Mouse (Mus musculus) hindbrain, embryonic 13.5 days (tissue): ENCODE results near the gene Efnb2. TPM values are rescaled to one million over a fixed set of nuclear protein-coding genes. Genes with fewer than 3 reads are reported as not detected.
A peak's percentile ranks its signal among the peaks of the same experiment; 100 is the strongest.

Experiments used
- ATAC-seq: fragments of 200-750 bp; cut with Nextera tagmentation; 2 replicates; pipeline ENCODE4 v1.8.0; 2017; ENCODE audit warnings: moderate TSS enrichment; ENCODE audit not compliant: low FRiP score
- H3K27ac ChIP-seq: fragments of 300-500 bp; sonication (generic); 2 replicates; pipeline ENCODE4 v1.5.1; 2015; ENCODE audit warnings: inconsistent platforms, mild to moderate bottlenecking, moderate library complexity
- H3K27me3 ChIP-seq: fragments of 300-500 bp; sonication (generic); 2 replicates; pipeline ENCODE4 v1.6.1; 2015; ENCODE audit warnings: mild to moderate bottlenecking, inconsistent platforms
- H3K36me3 ChIP-seq: fragments of 300-500 bp; sonication (generic); 2 replicates; pipeline ENCODE4 v1.6.1; 2015; ENCODE audit warnings: mild to moderate bottlenecking, inconsistent platforms
- H3K4me1 ChIP-seq: fragments of 300-500 bp; sonication (generic); replicated peaks from 2 replicates; pipeline ENCODE4 v1.6.1; 2015; ENCODE audit warnings: inconsistent platforms
- H3K4me2 ChIP-seq: fragments of 300-500 bp; sonication (generic); 2 replicates; pipeline ENCODE4 v1.6.1; 2015; ENCODE audit warnings: inconsistent platforms, mild to moderate bottlenecking, moderate library complexity
- H3K4me3 ChIP-seq: fragments of 300-500 bp; sonication (generic); 2 replicates; pipeline ENCODE4 v1.5.1; 2015; ENCODE audit warnings: mild to moderate bottlenecking, inconsistent platforms
- H3K9ac ChIP-seq: fragments of 300-500 bp; sonication (generic); 2 replicates; pipeline ENCODE4 v1.6.1; 2015; ENCODE audit warnings: mild to moderate bottlenecking, inconsistent platforms
- H3K9me3 ChIP-seq: fragments of 300-500 bp; sonication (generic); 2 replicates; pipeline ENCODE4 v1.6.1; 2016; ENCODE audit warnings: inconsistent platforms
- whole genome bisulfite sequencing: fragments of 180-500 bp; shearing (Covaris S2); methylation state at CpG from one replicate; pipeline ENCODE4 v1.1.7; 2015; 5-methylcytosine and 5-hydroxymethylcytosine counted together
- polyA plus RNA-seq: library from polyadenylated mRNA; unstranded; fragments of >200 nt; fragmentation: Nextera tagmentation; extraction: Ambion mirVana; gene quantifications from 2 replicates; pipeline ENCODE4 v1.2.1, GENCODE M21; 2015

The Efnb2 gene
- polyA plus RNA-seq, 1 experiment from 2014 or later: 26.1 TPM

- WGBS: 80% methylated on average over 7 of the region's 7 CpGs
- Histone ChIP-seq H3K27ac (no peak overlapping the region), H3K27me3 (peaks cover 28% of the 10 kb centered on the region; the same call in 1 of the 2 replicates)
Measured at GRCm38 (mm10) chr8:8599931-8600330, 61.1 kb downstream of the Efnb2 start.

DNA sequence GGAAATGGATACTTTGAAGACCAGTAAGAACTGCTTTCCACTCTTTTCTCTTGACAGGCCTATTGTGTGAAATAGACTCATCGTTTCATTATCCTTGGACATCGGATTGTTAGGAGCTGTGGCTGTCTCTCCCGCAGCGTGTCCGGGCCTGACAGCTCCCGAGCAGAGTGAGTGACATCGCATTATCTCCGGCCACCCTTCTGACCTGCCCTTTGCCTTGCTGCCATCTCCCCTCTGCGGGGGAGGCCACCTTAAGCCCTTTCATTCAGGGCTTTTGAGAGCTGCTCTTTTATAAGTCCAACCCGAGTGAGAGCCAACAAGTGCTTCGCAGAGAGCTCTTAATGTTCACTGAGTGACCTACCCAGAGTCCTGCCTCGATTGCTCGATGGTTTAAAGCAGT lies 63.6 kb downstream of the Efnb2 start:
- H3K9ac ChIP-seq: no peak overlapping the region
- H3K4me3 ChIP-seq: no peak overlapping the region
- H3K27ac ChIP-seq: no peak overlapping the region
- H3K4me2 ChIP-seq: no peak overlapping the region
- ATAC-seq: no peak
- H3K4me1 ChIP-seq: peaks cover 17% of the 10 kb centered on the region
- 9% methylated on average over 13 of the region's 13 CpGs for WGBS
- peaks cover 21% of the 10 kb centered on the region; the same call in 1 of the 2 replicates for H3K27me3 ChIP-seq
- no peaks in the 10 kb centered on the region for H3K9me3 ChIP-seq
- H3K36me3 ChIP-seq: no peaks in the 10 kb centered on the region

More at GRCm38 (mm10) chr8:8599931-8600330, 61.1 kb downstream of the Efnb2 start:
- no peak overlapping the region for H3K9ac ChIP-seq
- no peak overlapping the region for H3K4me2 ChIP-seq
- no peak for ATAC-seq
- H3K9me3 ChIP-seq: no peaks in the 10 kb centered on the region
- H3K36me3 ChIP-seq: no peaks in the 10 kb centered on the region
- no peak overlapping the region for H3K4me3 ChIP-seq
- H3K4me1 ChIP-seq: peaks cover 17% of the 10 kb centered on the region

- H3K36me3 ChIP-seq: no peaks in the 10 kb centered on the region
- H3K4me3 ChIP-seq: no peak overlapping the region
- H3K4me2 ChIP-seq: no peak overlapping the region
- H3K9me3 ChIP-seq: no peaks in the 10 kb centered on the region
- peaks cover 21% of the 10 kb centered on the region; the same call in 1 of the 2 replicates for H3K27me3 ChIP-seq
- H3K4me1 ChIP-seq: peaks cover 17% of the 10 kb centered on the region
- H3K27ac ChIP-seq: no peak overlapping the region
- 39% methylated on average over 12 of the region's 12 CpGs for WGBS
- H3K9ac ChIP-seq: no peak overlapping the region
- ATAC-seq: no peak
Measured at GRCm38 (mm10) chr8:8595831-8596611, 65.0 kb downstream of the Efnb2 start.

DNA sequence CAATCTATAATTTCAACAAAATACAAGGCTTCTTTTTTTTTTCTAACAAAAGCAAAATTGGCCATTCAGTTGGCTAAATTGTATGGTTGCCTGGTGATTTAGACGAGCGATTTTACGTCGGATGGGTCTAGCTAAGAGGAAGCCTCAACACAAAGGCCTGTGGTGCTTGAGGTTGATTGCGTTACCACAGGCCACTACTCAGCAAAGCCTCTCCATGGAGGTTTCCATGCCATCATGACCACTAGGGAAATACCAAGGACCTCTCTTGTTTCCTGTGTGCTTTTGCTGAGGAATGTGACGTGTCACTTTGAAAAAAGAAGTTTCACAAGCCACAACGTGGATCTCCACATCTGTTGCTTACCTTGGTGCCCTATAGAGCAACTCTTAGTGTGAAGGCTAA lies 67.2 kb downstream of the Efnb2 start:
- Histone ChIP-seq H3K4me2 (no peak overlapping the region), H3K9ac (no peak overlapping the region)

DNA sequence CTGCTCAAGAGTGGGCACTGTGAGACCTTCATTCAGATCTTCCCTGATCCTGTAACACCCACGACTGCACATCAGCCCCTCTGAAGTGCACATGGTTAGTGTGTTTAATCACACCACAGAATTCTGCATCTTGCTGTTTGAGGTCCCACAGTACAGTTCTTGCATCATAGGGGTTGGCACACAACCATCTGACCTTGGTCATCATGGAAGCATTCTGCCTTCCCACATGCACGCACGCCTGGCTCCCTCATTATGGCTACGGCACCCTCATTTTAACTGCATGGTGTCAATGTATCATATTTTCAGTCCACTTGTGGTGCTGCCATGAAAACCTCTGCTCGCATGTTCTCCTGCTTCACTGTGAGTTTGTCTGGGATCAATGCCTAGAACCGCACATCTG lies 67.7 kb downstream of the Efnb2 start:
- H3K27me3 ChIP-seq: peaks cover 21% of the 10 kb centered on the region; the same call in 1 of the 2 replicates
- H3K4me1 ChIP-seq: peaks cover 17% of the 10 kb centered on the region
- H3K27ac ChIP-seq: no peak overlapping the region
- ATAC-seq: no peak
- H3K36me3 ChIP-seq: no peaks in the 10 kb centered on the region
- no peak overlapping the region for H3K9ac ChIP-seq
- H3K4me2 ChIP-seq: no peak overlapping the region
- H3K9me3 ChIP-seq: no peaks in the 10 kb centered on the region
- no peak overlapping the region for H3K4me3 ChIP-seq
- WGBS: 96% methylated on average over 6 of the region's 6 CpGs

More for the DNA sequence above, 67.2 kb downstream of the Efnb2 start:
- Histone ChIP-seq H3K9me3 (no peaks in the 10 kb centered on the region), H3K27me3 (peaks cover 21% of the 10 kb centered on the region; the same call in 1 of the 2 replicates), H3K27ac (no peak overlapping the region), H3K36me3 (no peaks in the 10 kb centered on the region), H3K4me3 (no peak overlapping the region), H3K4me1 (peaks cover 17% of the 10 kb centered on the region)
- 89% methylated on average over 7 of the region's 7 CpGs for WGBS
- ATAC-seq: no peak

DNA sequence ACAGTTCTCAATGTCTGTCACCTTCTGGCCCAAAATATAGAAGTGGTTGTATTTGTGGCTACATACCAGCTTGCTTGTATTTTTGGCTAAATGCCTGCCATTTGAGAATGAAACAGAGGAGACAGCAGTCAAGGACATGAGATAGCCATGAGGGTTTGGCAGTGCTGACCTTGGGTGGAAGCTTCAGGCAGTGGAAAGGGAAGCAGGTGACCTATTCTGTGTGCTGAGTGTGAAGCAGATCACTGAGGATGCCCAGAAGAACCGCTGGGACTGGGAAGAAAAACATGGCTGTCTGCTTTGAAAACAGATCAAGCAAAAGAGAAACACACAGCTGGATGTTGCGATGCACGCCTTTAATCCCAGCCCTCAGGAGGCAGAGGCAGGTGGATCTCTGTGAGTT lies 68.7 kb downstream of the Efnb2 start:
- 88% methylated on average over 3 of the region's 3 CpGs for WGBS
- no peak for ATAC-seq
- no peaks in the 10 kb centered on the region for H3K9me3 ChIP-seq

GRCm38 (mm10) chr8:8583981-8584377 lies 77.1 kb downstream of the Efnb2 start:
- H3K4me1 ChIP-seq: no peaks in the 10 kb centered on the region
- no peak overlapping the region for H3K4me2 ChIP-seq
- no peak overlapping the region for H3K27ac ChIP-seq
- 87% methylated on average over 4 of the region's 4 CpGs for WGBS
- no peak overlapping the region for H3K4me3 ChIP-seq
- ATAC-seq: no peak
- H3K36me3 ChIP-seq: no peaks in the 10 kb centered on the region
- H3K27me3 ChIP-seq: peaks cover 6% of the 10 kb centered on the region; the same call in 1 of the 2 replicates
- no peak overlapping the region for H3K9ac ChIP-seq
- H3K9me3 ChIP-seq: no peaks in the 10 kb centered on the region

More for the DNA sequence above, 68.7 kb downstream of the Efnb2 start:
- H3K4me2 ChIP-seq: no peak overlapping the region
- no peak overlapping the region for H3K9ac ChIP-seq
- no peak overlapping the region for H3K4me3 ChIP-seq
- H3K27me3 ChIP-seq: 0 out of 2 replicates have a peak, but pooled peaks cover 13% of the 10 kb centered on the region
- no peak overlapping the region for H3K27ac ChIP-seq
- H3K36me3 ChIP-seq: no peaks in the 10 kb centered on the region
- H3K4me1 ChIP-seq: peaks cover 9% of the 10 kb centered on the region

- ATAC-seq: no peak
- Histone ChIP-seq H3K9me3 (no peaks in the 10 kb centered on the region), H3K9ac (no peak overlapping the region), H3K4me2 (no peak overlapping the region), H3K27me3 (peaks cover 6% of the 10 kb centered on the region; the same call in 1 of the 2 replicates), H3K4me3 (no peak overlapping the region), H3K27ac (no peak overlapping the region), H3K4me1 (no peaks in the 10 kb centered on the region), H3K36me3 (no peaks in the 10 kb centered on the region)
- 90% methylated on average over 4 of the region's 4 CpGs for WGBS
Measured at GRCm38 (mm10) chr8:8583290-8583980, 77.6 kb downstream of the Efnb2 start.

GRCm38 (mm10) chr8:8577770-8578303 lies 83.2 kb downstream of the Efnb2 start:
- Histone ChIP-seq H3K27ac (no peak overlapping the region), H3K27me3 (0 out of 2 replicates have a peak, but pooled peaks cover 4% of the 10 kb centered on the region), H3K4me1 (peaks cover 22% of the 10 kb centered on the region), H3K36me3 (no peaks in the 10 kb centered on the region), H3K9me3 (no peaks in the 10 kb centered on the region), H3K9ac (0 out of 2 replicates have a peak overlapping the region, but pooled peaks have one; percentile 39), H3K4me2 (no peak overlapping the region), H3K4me3 (no peak overlapping the region)
- peak; percentile 23; the same call in 1 of the 2 replicates for ATAC-seq
- WGBS: 31% methylated on average over 11 of the region's 11 CpGs

GRCm38 (mm10) chr8:8576833-8577232 lies 84.2 kb downstream of the Efnb2 start:
- H3K27me3 ChIP-seq: 0 out of 2 replicates have a peak, but pooled peaks cover 4% of the 10 kb centered on the region
- H3K4me2 ChIP-seq: no peak overlapping the region
- H3K4me3 ChIP-seq: no peak overlapping the region
- no peak for ATAC-seq
- H3K36me3 ChIP-seq: no peaks in the 10 kb centered on the region
- no peak overlapping the region for H3K27ac ChIP-seq
- no peak overlapping the region for H3K9ac ChIP-seq
- WGBS: 86% methylated on average over 6 of the region's 6 CpGs
- no peaks in the 10 kb centered on the region for H3K9me3 ChIP-seq
- H3K4me1 ChIP-seq: peaks cover 26% of the 10 kb centered on the region

GRCm38 (mm10) chr8:8576286-8576685 lies 84.8 kb downstream of the Efnb2 start:
- no peak overlapping the region for H3K4me3 ChIP-seq
- 40% methylated on average over 6 of the region's 6 CpGs for WGBS
- no peak overlapping the region for H3K4me2 ChIP-seq
- H3K4me1 ChIP-seq: peaks cover 26% of the 10 kb centered on the region
- 0 out of 2 replicates have a peak, but pooled peaks cover 4% of the 10 kb centered on the region for H3K27me3 ChIP-seq
- H3K27ac ChIP-seq: no peak overlapping the region
- no peak for ATAC-seq
- H3K9me3 ChIP-seq: no peaks in the 10 kb centered on the region
- H3K9ac ChIP-seq: no peak overlapping the region
- H3K36me3 ChIP-seq: no peaks in the 10 kb centered on the region
